In genomic region chr9:43976366-43976765, GRCm38 (mm10) we compare ENCODE assay signal across 21 mouse cellular contexts.
"Had no signal": no experiment of that assay in that cellular context is flagged by ENCODE, and none has a peak within 500 bp of the region (broad histone marks: within the 10 kb centered on the region; RNA-seq: fewer than 3 reads in every experiment).

No protein-coding gene starts in this region.

- H3K27ac ChIP-seq: liver, embryonic 13.5 days; liver, embryonic 15.5 days; lung, embryonic 15.5 days; macrophage; midbrain, embryonic 12.5 days; neural tube, embryonic 13.5 days; neural tube, embryonic 15.5 days; stomach, embryonic 15.5 days; stomach, postnatal 0 days had no signal

- H3K4me1 ChIP-seq: liver, embryonic 15.5 days; lung, embryonic 15.5 days; megakaryocyte, embryonic 14.5 days; midbrain, embryonic 12.5 days; neural tube, embryonic 15.5 days; stomach, embryonic 15.5 days had no signal

- H3K4me3 ChIP-seq: liver, embryonic 13.5 days; liver, embryonic 15.5 days; lung, embryonic 15.5 days; megakaryocyte, embryonic 14.5 days; midbrain, embryonic 12.5 days; neural tube, embryonic 13.5 days; neural tube, embryonic 15.5 days; stomach, embryonic 15.5 days had no signal

- H3K9me3 ChIP-seq: liver, embryonic 13.5 days; liver, embryonic 15.5 days; lung, embryonic 15.5 days; megakaryocyte, embryonic 14.5 days; midbrain, embryonic 12.5 days; neural tube, embryonic 13.5 days; neural tube, embryonic 15.5 days; stomach, embryonic 15.5 days had no signal

- DNase-seq: liver, embryonic 13.5 days; liver, postnatal 0 days; lung, adult 2 months; lung, postnatal 14 days; lung, postnatal 36 days; midbrain, embryonic 14.5 days; retina, postnatal 1 day; right cerebral cortex, adult 18-20 months; thymus, postnatal 25 days; thymus, postnatal 4 days had no signal

- ATAC-seq: liver, postnatal 0 days; lung, postnatal 0 days had no signal

- H3K9ac ChIP-seq: liver, embryonic 13.5 days; liver, embryonic 15.5 days; liver, postnatal 0 days; lung, embryonic 15.5 days; midbrain, embryonic 12.5 days; neural tube, embryonic 13.5 days; neural tube, embryonic 15.5 days; stomach, embryonic 15.5 days had no signal

- H3K36me3 ChIP-seq: liver, embryonic 13.5 days; liver, embryonic 15.5 days; lung, embryonic 15.5 days; midbrain, embryonic 12.5 days; neural tube, embryonic 13.5 days; neural tube, embryonic 15.5 days; stomach, embryonic 15.5 days had no signal

- H3K4me2 ChIP-seq: liver, embryonic 11.5 days; liver, embryonic 13.5 days; liver, embryonic 15.5 days; lung, embryonic 15.5 days; midbrain, embryonic 12.5 days; neural tube, embryonic 13.5 days; neural tube, embryonic 15.5 days; stomach, embryonic 15.5 days had no signal

- H3K27me3 ChIP-seq: liver, embryonic 13.5 days; liver, embryonic 15.5 days; lung, embryonic 15.5 days; stomach, embryonic 15.5 days had no signal
